Mouse (Mus musculus) heart, embryonic 10.5 days (tissue): ENCODE results near the gene Cspg5. TPM values are rescaled to one million over a fixed set of nuclear protein-coding genes. Genes with fewer than 3 reads are reported as not detected.

Experiments used
- DNase-seq: peaks from one replicate; pipeline ENCODE4 v3.0.0-alpha.2; 2017; ENCODE audit warnings: low spot score
- H3K27ac ChIP-seq: fragments of 300-500 bp; sonication (generic); 2 replicates; pipeline ENCODE4 v1.5.1; 2016; ENCODE audit warnings: mild to moderate bottlenecking
- H3K27me3 ChIP-seq: fragments of 300-500 bp; sonication (generic); 2 replicates; pipeline ENCODE4 v1.6.1; 2016; ENCODE audit warnings: mild to moderate bottlenecking; ENCODE audit not compliant: poor library complexity, insufficient read depth, severe bottlenecking
- H3K36me3 ChIP-seq: fragments of 300-500 bp; sonication (generic); 2 replicates; pipeline ENCODE4 v1.6.1; 2016; ENCODE audit warnings: mild to moderate bottlenecking, moderate library complexity
- H3K4me1 ChIP-seq: fragments of 300-500 bp; sonication (generic); 2 replicates; pipeline ENCODE4 v1.6.1; 2016; ENCODE audit warnings: mild to moderate bottlenecking
- H3K4me3 ChIP-seq: fragments of 300-500 bp; sonication (generic); 2 replicates; pipeline ENCODE4 v1.5.1; 2016; ENCODE audit warnings: mild to moderate bottlenecking, moderate library complexity
- H3K9me3 ChIP-seq: fragments of 300-500 bp; sonication (generic); 2 replicates; pipeline ENCODE4 v1.6.1; 2016; ENCODE audit warnings: mild to moderate bottlenecking, moderate library complexity
- WGBS: fragments of 180-500 bp; shearing (Covaris S2); methylation state at CpG from one replicate; pipeline ENCODE4 v1.1.7; 2016; 5-methylcytosine and 5-hydroxymethylcytosine counted together
- polyA plus RNA-seq: library from polyadenylated mRNA; unstranded; fragments of >200 nt; fragmentation: Nextera tagmentation; extraction: Ambion mirVana; gene quantifications from 2 replicates; pipeline ENCODE4 v1.2.1, GENCODE M21; 2016

Cspg5 gene
- polyA plus RNA-seq, 1 experiment from 2014 or later = 0.24 TPM

- no peaks in the 10 kb centered on the region for H3K4me1 ChIP-seq
- peaks cover 92% of the 10 kb centered on the region for H3K36me3 ChIP-seq
- no peaks in the 10 kb centered on the region for H3K27me3 ChIP-seq
- no peak overlapping the region for H3K4me3 ChIP-seq
- no peak overlapping the region for H3K27ac ChIP-seq
- 77% methylated on average over 6 of the region's 6 CpGs for WGBS
- no peaks in the 10 kb centered on the region for H3K9me3 ChIP-seq
- DNase-seq = no peak
These were observed 8.6 kb upstream of the Cspg5 start for GRCm38 (mm10) chr9:110234962-110235361.

- Histone ChIP-seq H3K27me3 (peaks cover 67% of the 10 kb centered on the region), H3K4me3 (peak overlapping the region; percentile 83), H3K4me1 (peaks cover 26% of the 10 kb centered on the region), H3K9me3 (no peaks in the 10 kb centered on the region), H3K36me3 (peaks cover 15% of the 10 kb centered on the region; the same call in 1 of the 2 replicates), H3K27ac (peak overlapping the region; percentile 56; the same call in 1 of the 2 replicates)
- 21% methylated on average over 7 of the region's 7 CpGs for WGBS
- DNase-seq = no peak
These were observed 945 bp downstream of the Cspg5 start for GRCm38 (mm10) chr9:110244567-110244888.

GRCm38 (mm10) chr9:110244889-110245589 lies 1.5 kb downstream of the Cspg5 start:
- WGBS = 2% methylated on average over 93 of the region's 93 CpGs
- H3K9me3 ChIP-seq = no peaks in the 10 kb centered on the region
- H3K27ac ChIP-seq = peak overlapping the region; percentile 56
- peak overlapping the region; percentile 83 for H3K4me3 ChIP-seq
- no peak for DNase-seq
- H3K36me3 ChIP-seq = peaks cover 14% of the 10 kb centered on the region; the same call in 1 of the 2 replicates
- peaks cover 67% of the 10 kb centered on the region for H3K27me3 ChIP-seq
- peaks cover 31% of the 10 kb centered on the region for H3K4me1 ChIP-seq

GRCm38 (mm10) chr9:110245590-110246320 lies 2.2 kb downstream of the Cspg5 start:
- Histone ChIP-seq H3K27ac (peak overlapping the region; percentile 56), H3K9me3 (no peaks in the 10 kb centered on the region), H3K4me1 (peaks cover 36% of the 10 kb centered on the region), H3K36me3 (peaks cover 10% of the 10 kb centered on the region; the same call in 1 of the 2 replicates), H3K27me3 (peaks cover 67% of the 10 kb centered on the region), H3K4me3 (peak overlapping the region; percentile 83)
- no peak for DNase-seq
- WGBS = 1% methylated on average over 38 of the region's 40 CpGs

- peaks cover 7% of the 10 kb centered on the region; the same call in 1 of the 2 replicates for H3K36me3 ChIP-seq
- no peak overlapping the region for H3K27ac ChIP-seq
- H3K9me3 ChIP-seq = no peaks in the 10 kb centered on the region
- H3K4me3 ChIP-seq = peak overlapping the region; percentile 83
- WGBS = 43% methylated on average over 13 of the region's 13 CpGs
- no peak for DNase-seq
- peaks cover 64% of the 10 kb centered on the region for H3K27me3 ChIP-seq
- peaks cover 36% of the 10 kb centered on the region for H3K4me1 ChIP-seq
These were observed 2.7 kb downstream of the Cspg5 start for GRCm38 (mm10) chr9:110246321-110246640.

GRCm38 (mm10) chr9:110247049-110247448 lies 3.5 kb downstream of the Cspg5 start:
- H3K4me1 ChIP-seq = peaks cover 36% of the 10 kb centered on the region
- no peaks in the 10 kb centered on the region for H3K36me3 ChIP-seq
- no peak overlapping the region for H3K27ac ChIP-seq
- DNase-seq = no peak
- H3K4me3 ChIP-seq = no peak overlapping the region
- 84% methylated on average over 10 of the region's 10 CpGs for WGBS
- peaks cover 56% of the 10 kb centered on the region for H3K27me3 ChIP-seq
- H3K9me3 ChIP-seq = no peaks in the 10 kb centered on the region

- no peak overlapping the region for H3K27ac ChIP-seq
- H3K4me1 ChIP-seq = peaks cover 36% of the 10 kb centered on the region
- peaks cover 41% of the 10 kb centered on the region for H3K27me3 ChIP-seq
- no peak overlapping the region for H3K4me3 ChIP-seq
- no peaks in the 10 kb centered on the region for H3K36me3 ChIP-seq
- no peak for DNase-seq
- 79% methylated on average over 2 of the region's 2 CpGs for WGBS
- no peaks in the 10 kb centered on the region for H3K9me3 ChIP-seq
These were observed 5.3 kb downstream of the Cspg5 start for GRCm38 (mm10) chr9:110248861-110249260.

- Histone ChIP-seq H3K36me3 (no peaks in the 10 kb centered on the region), H3K27ac (peak overlapping the region; percentile 60), H3K4me1 (peaks cover 30% of the 10 kb centered on the region), H3K27me3 (peaks cover 30% of the 10 kb centered on the region), H3K9me3 (no peaks in the 10 kb centered on the region), H3K4me3 (peak overlapping the region; percentile 9; the same call in 1 of the 2 replicates)
- no peak for DNase-seq
- WGBS = 25% methylated on average over 11 of the region's 11 CpGs
These were observed 6.4 kb downstream of the Cspg5 start for GRCm38 (mm10) chr9:110249823-110250543.

GRCm38 (mm10) chr9:110250776-110251175 lies 7.2 kb downstream of the Cspg5 start:
- peaks cover 27% of the 10 kb centered on the region for H3K4me1 ChIP-seq
- no peak overlapping the region for H3K27ac ChIP-seq
- H3K4me3 ChIP-seq = no peak overlapping the region
- no peaks in the 10 kb centered on the region for H3K9me3 ChIP-seq
- H3K27me3 ChIP-seq = peaks cover 22% of the 10 kb centered on the region
- 88% methylated on average over 14 of the region's 14 CpGs for WGBS
- no peak for DNase-seq
- H3K36me3 ChIP-seq = no peaks in the 10 kb centered on the region

GRCm38 (mm10) chr9:110255407-110256019 lies 11.9 kb downstream of the Cspg5 start:
- H3K4me3 ChIP-seq = no peak overlapping the region
- no peak overlapping the region for H3K27ac ChIP-seq
- no peaks in the 10 kb centered on the region for H3K9me3 ChIP-seq
- 78% methylated on average over 15 of the region's 15 CpGs for WGBS
- no peak for DNase-seq
- H3K4me1 ChIP-seq = peaks cover 5% of the 10 kb centered on the region; the same call in 1 of the 2 replicates
- no peaks in the 10 kb centered on the region for H3K36me3 ChIP-seq
- no peaks in the 10 kb centered on the region; the same call in 1 of the 2 replicates for H3K27me3 ChIP-seq

GRCm38 (mm10) chr9:110258646-110259045 lies 15.1 kb downstream of the Cspg5 start:
- Histone ChIP-seq H3K9me3 (no peaks in the 10 kb centered on the region), H3K4me3 (no peak overlapping the region), H3K4me1 (peaks cover 5% of the 10 kb centered on the region; the same call in 1 of the 2 replicates), H3K27me3 (no peaks in the 10 kb centered on the region; the same call in 1 of the 2 replicates), H3K36me3 (no peaks in the 10 kb centered on the region), H3K27ac (no peak overlapping the region)
- no peak for DNase-seq
- 71% methylated on average over 6 of the region's 6 CpGs for WGBS

- 63% methylated on average over 3 of the region's 3 CpGs for WGBS
- Histone ChIP-seq H3K36me3 (no peaks in the 10 kb centered on the region), H3K4me1 (peaks cover 5% of the 10 kb centered on the region; the same call in 1 of the 2 replicates), H3K27ac (no peak overlapping the region), H3K4me3 (no peak overlapping the region), H3K27me3 (no peaks in the 10 kb centered on the region; the same call in 1 of the 2 replicates), H3K9me3 (no peaks in the 10 kb centered on the region)
- DNase-seq = no peak
These were observed 15.5 kb downstream of the Cspg5 start for GRCm38 (mm10) chr9:110259118-110259517.
